Comparison of ENCODE assay signal across 27 mouse cellular contexts in the genomic region with DNA sequence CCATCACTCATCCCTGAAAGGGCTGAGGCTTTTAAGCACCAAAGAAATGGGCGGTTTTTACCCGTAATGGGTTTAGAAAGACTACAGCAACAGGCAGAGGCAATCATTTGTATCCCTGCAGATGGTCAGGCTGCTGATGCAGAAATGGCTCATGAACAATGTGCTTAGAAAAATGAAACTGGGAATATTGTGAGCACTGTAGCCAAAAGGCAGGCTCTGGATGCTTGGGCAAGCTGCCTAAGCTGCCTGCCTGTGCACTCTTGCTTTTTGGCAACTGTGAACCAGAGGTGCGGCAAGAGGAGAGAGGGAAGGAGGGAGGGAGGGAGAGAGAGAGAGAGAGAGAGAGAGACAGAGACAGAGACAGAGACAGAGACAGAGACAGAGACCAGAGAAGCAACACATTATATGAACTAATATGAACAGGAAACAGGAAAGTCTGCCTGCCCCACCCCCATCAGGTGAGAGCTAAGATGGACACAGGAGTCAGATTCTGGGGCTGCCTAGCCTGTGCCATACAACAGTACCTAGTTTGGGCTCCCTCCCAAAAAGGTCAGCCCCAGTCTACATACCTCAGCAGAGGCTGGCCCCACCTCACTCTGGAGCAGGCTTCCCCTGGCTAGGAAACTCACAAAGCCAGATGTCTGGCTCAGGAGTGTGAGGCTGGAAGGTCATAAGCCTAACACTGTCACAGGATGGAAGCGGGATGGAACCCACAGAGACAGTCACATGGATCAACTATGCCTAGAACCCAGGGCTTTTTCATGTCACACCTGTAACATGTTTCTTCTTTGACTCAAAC. TPM values are rescaled to one million over a fixed set of nuclear protein-coding genes. Genes with fewer than 3 reads are reported as not detected.
DNase-seq lines count a peak whose midpoint lies in the region; ATAC-seq lines count a peak whose summit lies in the region.
"Had no signal": no experiment of that assay in that cellular context is flagged by ENCODE, and none has a peak within 500 bp of the region (broad histone marks: within the 10 kb centered on the region; RNA-seq: fewer than 3 reads in every experiment).

No protein-coding gene starts in this region.

- H3K27ac ChIP-seq in hindbrain, embryonic 16.5 days (ENCODE audit: low read depth, low read length) = 0 out of 2 replicates have a peak overlapping the region, but pooled peaks have one; percentile 4
- H3K27ac ChIP-seq in hindbrain, embryonic 12.5 days = no peak overlapping the region
- no peak overlapping the region for H3K27ac ChIP-seq in neural tube, embryonic 13.5 days (replicated peaks)
- H3K27ac ChIP-seq: forebrain, embryonic 10.5 days; heart, embryonic 15.5 days; liver, embryonic 14.5 days; midbrain, embryonic 13.5 days; stomach, postnatal 0 days had no signal

- 54% methylated on average over 4 of the region's 4 CpGs for WGBS in hindbrain, embryonic 16.5 days
- WGBS in hindbrain, embryonic 12.5 days = 69% methylated on average over 4 of the region's 4 CpGs
- 69% methylated on average over 4 of the region's 4 CpGs for WGBS in neural tube, embryonic 13.5 days

- H3K4me3 ChIP-seq in hindbrain, embryonic 16.5 days (ENCODE audit: low read length) = no peak overlapping the region
- no peak overlapping the region for H3K4me3 ChIP-seq in hindbrain, embryonic 12.5 days
- no peak overlapping the region for H3K4me3 ChIP-seq in neural tube, embryonic 13.5 days
- H3K4me3 ChIP-seq: forebrain, embryonic 10.5 days; heart, embryonic 15.5 days; midbrain, embryonic 13.5 days; myocyte had no signal

- H3K9ac ChIP-seq in hindbrain, embryonic 16.5 days (ENCODE audit: low read depth, low read length) = no peak overlapping the region
- H3K9ac ChIP-seq in hindbrain, embryonic 12.5 days = no peak overlapping the region
- H3K9ac ChIP-seq in neural tube, embryonic 13.5 days = peak overlapping the region; percentile 26; the same call in 1 of the 2 replicates
- H3K9ac ChIP-seq: heart, embryonic 15.5 days; liver, embryonic 14.5 days; lung, embryonic 14.5 days; midbrain, embryonic 13.5 days had no signal

- no peaks in the 10 kb centered on the region for H3K27me3 ChIP-seq in hindbrain, embryonic 16.5 days (replicated peaks; ENCODE audit: control insufficient read depth, insufficient read depth, low read length)
- no peaks in the 10 kb centered on the region for H3K27me3 ChIP-seq in hindbrain, embryonic 12.5 days
- no peaks in the 10 kb centered on the region for H3K27me3 ChIP-seq in neural tube, embryonic 13.5 days
- H3K27me3 ChIP-seq: heart, embryonic 15.5 days had no signal

- no peaks in the 10 kb centered on the region for H3K36me3 ChIP-seq in hindbrain, embryonic 16.5 days (ENCODE audit: control insufficient read depth, insufficient read depth, low read length)
- peaks cover 2% of the 10 kb centered on the region; the same call in 1 of the 2 replicates for H3K36me3 ChIP-seq in hindbrain, embryonic 12.5 days
- 0 out of 2 replicates have a peak, but pooled peaks cover 2% of the 10 kb centered on the region for H3K36me3 ChIP-seq in neural tube, embryonic 13.5 days
- H3K36me3 ChIP-seq: G1E; heart, embryonic 15.5 days had no signal

- no peak overlapping the region for H3K4me2 ChIP-seq in hindbrain, embryonic 16.5 days (ENCODE audit: low read length)
- H3K4me2 ChIP-seq in hindbrain, embryonic 12.5 days (replicated peaks) = no peak overlapping the region
- no peak overlapping the region for H3K4me2 ChIP-seq in neural tube, embryonic 13.5 days
- H3K4me2 ChIP-seq: heart, embryonic 15.5 days; lung, embryonic 14.5 days; midbrain, embryonic 13.5 days had no signal

- peak; percentile 65 for ATAC-seq in frontal cortex, adult (ENCODE audit: low TSS enrichment)
- no peak for ATAC-seq in hindbrain, embryonic 16.5 days
- ATAC-seq in hindbrain, embryonic 12.5 days (ENCODE audit: low FRiP score) = no peak
- no peak for ATAC-seq in neural tube, embryonic 13.5 days (ENCODE audit: low read depth)
- ATAC-seq: activated CD4-positive, CD25-positive, alpha-beta regulatory T cell, adult 4 months; inflammation-experienced regulatory T-cells, adult 6 months; midbrain, embryonic 13.5 days had no signal

- peaks cover 3% of the 10 kb centered on the region for H3K4me1 ChIP-seq in hindbrain, embryonic 16.5 days (ENCODE audit: control insufficient read depth, insufficient read depth, low read depth, low read length)
- peaks cover 11% of the 10 kb centered on the region; the same call in 1 of the 2 replicates for H3K4me1 ChIP-seq in hindbrain, embryonic 12.5 days
- peaks cover 18% of the 10 kb centered on the region for H3K4me1 ChIP-seq in neural tube, embryonic 13.5 days (replicated peaks)

- no peak for DNase-seq in frontal cortex, postnatal 10 days (ENCODE audit: low spot score in 2 of 2)
- no peak for DNase-seq in neural tube, embryonic 10.5 days (ENCODE audit: extremely low spot score, low spot score)
- peak; percentile 21 for DNase-seq in telencephalon, adult 2 months (ENCODE audit: low read depth, low spot score)
- no peak for DNase-seq in left cerebral cortex, postnatal 4 days
- DNase-seq: adrenal gland, postnatal 14 days; B cell, adult 2 months; cerebellum, adult 8-10 months; gastrocnemius, postnatal 36 days; heart, postnatal 4 days; kidney, adult 18-20 months; kidney, postnatal 4 days; lung, embryonic 14.5 days had no signal

- H3K9me3 ChIP-seq in hindbrain, embryonic 16.5 days (ENCODE audit: control insufficient read depth, low read length) = no peaks in the 10 kb centered on the region
- no peaks in the 10 kb centered on the region for H3K9me3 ChIP-seq in hindbrain, embryonic 12.5 days (replicated peaks)
- no peaks in the 10 kb centered on the region for H3K9me3 ChIP-seq in neural tube, embryonic 13.5 days
- H3K9me3 ChIP-seq: heart, embryonic 15.5 days; midbrain, embryonic 13.5 days had no signal

- intact Hi-C loops in left cerebral cortex, postnatal 4 days (cut with DNase I) = no loop called here

RNA-seq across cellular contexts. Expression of a gene that starts 9.9 kb away (rescaled TPM):
- 6.0 and 7.1 TPM in 2 replicates for polyA plus RNA-seq in hindbrain, embryonic 16.5 days (2015; fragmentation: Nextera tagmentation; extraction: Ambion mirVana)
- 5.9 and 6.8 TPM in 2 replicates for polyA plus RNA-seq in hindbrain, embryonic 12.5 days (2016; fragmentation: Nextera tagmentation; extraction: Ambion mirVana)
- polyA plus RNA-seq in neural tube, embryonic 13.5 days (2015; fragmentation: Nextera tagmentation; extraction: Ambion mirVana) = 14.5 TPM in 2 replicates
- total RNA-seq in left cerebral cortex, postnatal 4 days (2021) = 10 to 100 TPM; 25.6 to 27.7 TPM
- total RNA-seq: CH12.LX; neutrophil, adult 5-6 weeks had no signal
- polyA plus RNA-seq: activated CD4-positive, CD25-positive, alpha-beta regulatory T cell, adult 4 months; G1E; inflammation-experienced regulatory T-cells, adult 6 months had no signal
